Mouse (Mus musculus) small intestine, adult 2 months (tissue): Measurements from ENCODE around the gene Rtf1.

Experiments
- CTCF ChIP-seq: fragments of 200-500 bp; IDR thresholded peaks from 2 replicates; pipeline ENCODE4 v1.5.1; 2012; ENCODE audit warnings: low read depth, mild to moderate bottlenecking, control low read depth, inconsistent platforms, low read length, moderate library complexity, mixed read lengths; ENCODE audit not compliant: insufficient replicate concordance, insufficient read length; ENCODE audit errors: extremely low read depth
- POLR2A ChIP-seq: fragments of 200-500 bp; IDR thresholded peaks from 2 replicates; pipeline ENCODE4 v1.6.1; 2012; ENCODE audit warnings: low read depth, mild to moderate bottlenecking, control low read depth, inconsistent platforms, low read length, moderate library complexity

DNA sequence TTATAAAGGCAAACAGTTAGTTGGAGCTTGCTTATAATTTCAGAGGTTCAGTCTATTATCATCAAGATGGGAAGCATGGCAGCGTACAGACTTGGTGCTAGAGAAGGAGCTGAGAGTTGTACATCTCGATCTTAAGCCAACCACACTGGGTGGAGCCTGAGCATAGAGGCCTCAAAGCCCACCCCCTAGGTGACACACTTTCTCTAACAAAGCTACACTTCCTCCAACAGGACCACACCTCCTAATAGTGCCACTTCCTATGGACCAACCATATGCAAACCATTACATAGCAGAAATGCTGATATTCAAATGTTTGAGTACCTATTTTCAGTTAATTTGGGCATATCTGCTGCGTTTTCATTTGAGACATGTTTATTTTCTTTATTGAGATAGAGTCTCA lies 35.1 kb downstream of the Rtf1 start:
- TF ChIP-seq CTCF (no peak), POLR2A (no peak)
